Mouse (Mus musculus) neural tube, embryonic 13.5 days (tissue): Measurements from ENCODE around the gene Mogat2. TPM values are rescaled to one million over a fixed set of nuclear protein-coding genes. Genes with fewer than 3 reads are reported as not detected.

Experiments
- ATAC-seq: fragments of 200-750 bp; cut with Nextera tagmentation; 2 replicates; pipeline ENCODE4 v1.8.0; 2017; ENCODE audit warnings: low read depth, mild to moderate bottlenecking, moderate TSS enrichment, moderate library complexity
- H3K27ac ChIP-seq: fragments of 300-500 bp; sonication (generic); replicated peaks from 2 replicates; pipeline ENCODE4 v1.5.1; 2015; ENCODE audit warnings: moderate library complexity, mild to moderate bottlenecking, inconsistent platforms
- H3K27me3 ChIP-seq: fragments of 300-500 bp; sonication (generic); 2 replicates; pipeline ENCODE4 v1.6.1; 2015; ENCODE audit warnings: mild to moderate bottlenecking, inconsistent platforms
- H3K36me3 ChIP-seq: fragments of 300-500 bp; sonication (generic); 2 replicates; pipeline ENCODE4 v1.6.1; 2015; ENCODE audit warnings: mild to moderate bottlenecking, inconsistent platforms
- H3K4me1 ChIP-seq: fragments of 300-500 bp; sonication (generic); replicated peaks from 2 replicates; pipeline ENCODE4 v1.6.1; 2015; ENCODE audit warnings: inconsistent platforms
- H3K4me2 ChIP-seq: fragments of 300-500 bp; sonication (generic); 2 replicates; pipeline ENCODE4 v1.6.1; 2015; ENCODE audit warnings: inconsistent platforms, mild to moderate bottlenecking, moderate library complexity
- H3K4me3 ChIP-seq: fragments of 300-500 bp; sonication (generic); 2 replicates; pipeline ENCODE4 v1.5.1; 2015; ENCODE audit warnings: mild to moderate bottlenecking, inconsistent platforms
- H3K9ac ChIP-seq: fragments of 300-500 bp; sonication (generic); 2 replicates; pipeline ENCODE4 v1.6.1; 2015; ENCODE audit warnings: moderate library complexity, mild to moderate bottlenecking, inconsistent platforms
- H3K9me3 ChIP-seq: fragments of 300-500 bp; sonication (generic); 2 replicates; pipeline ENCODE4 v1.6.1; 2016; ENCODE audit warnings: inconsistent platforms
- WGBS: fragments of 180-500 bp; shearing (Covaris S2); methylation state at CpG from one replicate; pipeline ENCODE4 v1.1.7; 2015; 5-methylcytosine and 5-hydroxymethylcytosine counted together
- polyA plus RNA-seq: library from polyadenylated mRNA; unstranded; fragments of >200 nt; fragmentation: Nextera tagmentation; extraction: Ambion mirVana; gene quantifications from 2 replicates; pipeline ENCODE4 v1.2.1, GENCODE M21; 2015

Mogat2 gene
- polyA plus RNA-seq, 1 experiment from 2014 or later = 2.8 TPM

GRCm38 (mm10) chr7:99187451-99187850 is 51.0 kb downstream of the Mogat2 start:
- H3K4me1 ChIP-seq = 0 out of 2 replicates have a peak, but pooled peaks cover 3% of the 10 kb centered on the region
- no peak overlapping the region for H3K27ac ChIP-seq
- H3K9me3 ChIP-seq = no peaks in the 10 kb centered on the region
- 85% methylated on average over 5 of the region's 5 CpGs for WGBS
- no peak overlapping the region for H3K4me2 ChIP-seq
- no peak overlapping the region for H3K9ac ChIP-seq
- ATAC-seq = no peak
- no peaks in the 10 kb centered on the region for H3K36me3 ChIP-seq
- H3K27me3 ChIP-seq = peaks cover 9% of the 10 kb centered on the region; the same call in 1 of the 2 replicates
- no peak overlapping the region for H3K4me3 ChIP-seq

- 90% methylated on average over 3 of the region's 3 CpGs for WGBS
Observed at GRCm38 (mm10) chr7:99185405-99185804, 53.0 kb downstream of the Mogat2 start.

GRCm38 (mm10) chr7:99183751-99184150 is 54.7 kb downstream of the Mogat2 start:
- no peak overlapping the region for H3K4me3 ChIP-seq
- H3K27ac ChIP-seq = no peak overlapping the region
- WGBS = 75% methylated on average over 6 of the region's 6 CpGs
- H3K27me3 ChIP-seq = peaks cover 18% of the 10 kb centered on the region
- no peaks in the 10 kb centered on the region for H3K36me3 ChIP-seq
- peak overlapping the region; percentile 86; the same call in 1 of the 2 replicates for H3K9ac ChIP-seq
- no peak for ATAC-seq
- no peaks in the 10 kb centered on the region for H3K9me3 ChIP-seq
- no peak overlapping the region for H3K4me2 ChIP-seq
- H3K4me1 ChIP-seq = peaks cover 15% of the 10 kb centered on the region

More at GRCm38 (mm10) chr7:99185405-99185804, 53.0 kb downstream of the Mogat2 start:
- Histone ChIP-seq H3K4me1 (peaks cover 15% of the 10 kb centered on the region), H3K27ac (no peak overlapping the region), H3K4me2 (no peak overlapping the region), H3K27me3 (peaks cover 18% of the 10 kb centered on the region), H3K4me3 (no peak overlapping the region), H3K9me3 (no peaks in the 10 kb centered on the region), H3K36me3 (no peaks in the 10 kb centered on the region), H3K9ac (no peak overlapping the region)
- ATAC-seq = no peak

GRCm38 (mm10) chr7:99182432-99183172 is 55.8 kb downstream of the Mogat2 start, which contains the start of gene Dgat2:
TSS of gene Dgat2 (minus strand) at chr7:99182719.
- H3K27ac ChIP-seq = peak within 1 kb of the TSS; percentile 75
- 1% methylated on average over 63 of the region's 63 CpGs for WGBS
- no peaks in the 10 kb centered on the region for H3K9me3 ChIP-seq
- peaks cover 18% of the 10 kb centered on the region for H3K27me3 ChIP-seq
- peak within 1 kb of the TSS; percentile 91 for H3K4me2 ChIP-seq
- H3K4me3 ChIP-seq = peak within 1 kb of the TSS; percentile 76
- H3K4me1 ChIP-seq = peaks cover 15% of the 10 kb centered on the region
- peak; percentile 94 for ATAC-seq
- peak within 1 kb of the TSS; percentile 86 for H3K9ac ChIP-seq
- H3K36me3 ChIP-seq = no peaks in the 10 kb centered on the region

- ATAC-seq = 0 out of 2 replicates have a peak, but pooled peaks have one; percentile 1
- Histone ChIP-seq H3K9ac (peak overlapping the region; percentile 86), H3K4me3 (peak overlapping the region; percentile 76), H3K9me3 (no peaks in the 10 kb centered on the region), H3K4me2 (peak overlapping the region; percentile 91), H3K36me3 (no peaks in the 10 kb centered on the region), H3K27me3 (peaks cover 18% of the 10 kb centered on the region), H3K27ac (no peak overlapping the region), H3K4me1 (peaks cover 15% of the 10 kb centered on the region)
- WGBS = 20% methylated on average over 14 of the region's 14 CpGs
Observed at GRCm38 (mm10) chr7:99181619-99182431, 56.6 kb downstream of the Mogat2 start.

GRCm38 (mm10) chr7:99180162-99180561 is 58.3 kb downstream of the Mogat2 start:
- H3K4me1 ChIP-seq = peaks cover 15% of the 10 kb centered on the region
- no peak for ATAC-seq
- WGBS = 89% methylated on average over 1 of the region's 1 CpGs
- no peak overlapping the region for H3K4me2 ChIP-seq
- H3K27me3 ChIP-seq = peaks cover 18% of the 10 kb centered on the region
- H3K4me3 ChIP-seq = no peak overlapping the region
- no peaks in the 10 kb centered on the region for H3K36me3 ChIP-seq
- H3K27ac ChIP-seq = no peak overlapping the region
- no peaks in the 10 kb centered on the region for H3K9me3 ChIP-seq
- H3K9ac ChIP-seq = no peak overlapping the region

GRCm38 (mm10) chr7:99179271-99179670 is 59.1 kb downstream of the Mogat2 start:
- Histone ChIP-seq H3K36me3 (no peaks in the 10 kb centered on the region), H3K27ac (no peak overlapping the region), H3K4me3 (no peak overlapping the region), H3K27me3 (peaks cover 17% of the 10 kb centered on the region), H3K9ac (no peak overlapping the region), H3K9me3 (no peaks in the 10 kb centered on the region), H3K4me2 (no peak overlapping the region), H3K4me1 (peaks cover 15% of the 10 kb centered on the region)
- ATAC-seq = no peak
- 93% methylated on average over 9 of the region's 9 CpGs for WGBS

- peaks cover 10% of the 10 kb centered on the region for H3K27me3 ChIP-seq
- H3K4me1 ChIP-seq = peaks cover 12% of the 10 kb centered on the region
- no peak overlapping the region for H3K4me2 ChIP-seq
- no peaks in the 10 kb centered on the region for H3K9me3 ChIP-seq
- H3K27ac ChIP-seq = no peak overlapping the region
- no peak for ATAC-seq
- no peak overlapping the region for H3K9ac ChIP-seq
- 62% methylated on average over 5 of the region's 5 CpGs for WGBS
- H3K36me3 ChIP-seq = no peaks in the 10 kb centered on the region
- H3K4me3 ChIP-seq = no peak overlapping the region
Observed at GRCm38 (mm10) chr7:99177386-99177785, 61.0 kb downstream of the Mogat2 start.

- H3K27ac ChIP-seq = no peak overlapping the region
- H3K4me2 ChIP-seq = no peak overlapping the region
- no peaks in the 10 kb centered on the region for H3K27me3 ChIP-seq
- H3K36me3 ChIP-seq = no peaks in the 10 kb centered on the region
- no peak overlapping the region for H3K4me3 ChIP-seq
- ATAC-seq = no peak
- H3K4me1 ChIP-seq = peaks cover 2% of the 10 kb centered on the region; the same call in 1 of the 2 replicates
- H3K9me3 ChIP-seq = no peaks in the 10 kb centered on the region
- no peak overlapping the region for H3K9ac ChIP-seq
- 90% methylated on average over 9 of the region's 9 CpGs for WGBS
Observed at GRCm38 (mm10) chr7:99175666-99176065, 62.8 kb downstream of the Mogat2 start.

GRCm38 (mm10) chr7:99175118-99175517 is 63.3 kb downstream of the Mogat2 start:
- Histone ChIP-seq H3K27ac (no peak overlapping the region), H3K4me3 (no peak overlapping the region), H3K9me3 (no peaks in the 10 kb centered on the region), H3K4me1 (no peaks in the 10 kb centered on the region; the same call in 1 of the 2 replicates), H3K36me3 (no peaks in the 10 kb centered on the region), H3K4me2 (no peak overlapping the region), H3K27me3 (no peaks in the 10 kb centered on the region), H3K9ac (no peak overlapping the region)
- ATAC-seq = no peak
- 84% methylated on average over 11 of the region's 11 CpGs for WGBS

- Histone ChIP-seq H3K4me3 (no peak overlapping the region), H3K9ac (no peak overlapping the region), H3K36me3 (no peaks in the 10 kb centered on the region), H3K9me3 (no peaks in the 10 kb centered on the region), H3K4me1 (no peaks in the 10 kb centered on the region; the same call in 1 of the 2 replicates), H3K4me2 (no peak overlapping the region), H3K27me3 (no peaks in the 10 kb centered on the region), H3K27ac (no peak overlapping the region)
- no peak for ATAC-seq
- WGBS = 84% methylated on average over 4 of the region's 4 CpGs
Observed at GRCm38 (mm10) chr7:99174006-99174405, 64.4 kb downstream of the Mogat2 start.

GRCm38 (mm10) chr7:99172898-99173297 is 65.5 kb downstream of the Mogat2 start:
- 83% methylated on average over 6 of the region's 6 CpGs for WGBS
- Histone ChIP-seq H3K4me2 (no peak overlapping the region), H3K4me3 (no peak overlapping the region), H3K9ac (no peak overlapping the region), H3K9me3 (no peaks in the 10 kb centered on the region), H3K36me3 (no peaks in the 10 kb centered on the region), H3K4me1 (no peaks in the 10 kb centered on the region; the same call in 1 of the 2 replicates), H3K27me3 (no peaks in the 10 kb centered on the region), H3K27ac (no peak overlapping the region)
- no peak for ATAC-seq
